Mouse (Mus musculus) kidney, embryonic 14.5 days (tissue): ENCODE measurements around the gene Mast3. TPM values are rescaled to one million over a fixed set of nuclear protein-coding genes. Genes with fewer than 3 reads are reported as not detected.
A peak's percentile ranks its signal among the peaks of the same experiment; 100 is the strongest.

Experiments
- ATAC-seq: fragments of 200-750 bp; cut with Nextera tagmentation; 2 replicates; pipeline ENCODE4 v1.8.0; 2017; ENCODE audit warnings: moderate number of reproducible peaks, mild to moderate bottlenecking, moderate TSS enrichment, moderate library complexity; ENCODE audit not compliant: low FRiP score, low TSS enrichment
- H3K27ac ChIP-seq: fragments of 300-500 bp; sonication (generic); 2 replicates; pipeline ENCODE4 v1.5.1; 2014; ENCODE audit warnings: low read depth, mild to moderate bottlenecking, low read length, moderate library complexity, mixed read lengths
- H3K27me3 ChIP-seq: fragments of 300-500 bp; sonication (generic); 2 replicates; pipeline ENCODE4 v1.6.1; 2014; ENCODE audit warnings: mild to moderate bottlenecking, low read length; ENCODE audit not compliant: control insufficient read depth, insufficient read depth
- H3K36me3 ChIP-seq: fragments of 300-500 bp; sonication (generic); 2 replicates; pipeline ENCODE4 v1.6.1; 2014; ENCODE audit warnings: low read length, mixed read lengths; ENCODE audit not compliant: control insufficient read depth, insufficient read depth
- H3K4me1 ChIP-seq: fragments of 300-500 bp; sonication (generic); 2 replicates; pipeline ENCODE4 v1.6.1; 2014; ENCODE audit warnings: low read length, mixed read lengths; ENCODE audit not compliant: control insufficient read depth, insufficient read depth
- H3K4me2 ChIP-seq: fragments of 300-500 bp; sonication (generic); replicated peaks from 2 replicates; pipeline ENCODE4 v1.6.1; 2014; ENCODE audit warnings: low read depth, mild to moderate bottlenecking, low read length
- H3K4me3 ChIP-seq: fragments of 300-500 bp; sonication (generic); 2 replicates; pipeline ENCODE4 v1.5.1; 2014; ENCODE audit warnings: mild to moderate bottlenecking, low read length
- H3K9ac ChIP-seq: fragments of 300-500 bp; sonication (generic); 2 replicates; pipeline ENCODE4 v1.6.1; 2014; ENCODE audit warnings: low read depth, mild to moderate bottlenecking, low read length, moderate library complexity
- H3K9me3 ChIP-seq: fragments of 300-500 bp; sonication (generic); 2 replicates; pipeline ENCODE4 v1.6.1; 2016; ENCODE audit warnings: low read length; ENCODE audit not compliant: control insufficient read depth
- WGBS: fragments of 180-500 bp; shearing (Covaris S2); extraction: QIAGEN DNeasy Blood & Tissue Kit; methylation state at CpG from one replicate; pipeline ENCODE4 v1.1.7; 2014; 5-methylcytosine and 5-hydroxymethylcytosine counted together
- polyA plus RNA-seq: library from polyadenylated mRNA; unstranded; fragments of >200 nt; fragmentation: Nextera tagmentation; extraction: Ambion mirVana; gene quantifications from 2 replicates; pipeline ENCODE4 v1.2.1, GENCODE M21; 2014

Mast3 gene
- polyA plus RNA-seq, 1 experiment from 2014 or later: 17.2 TPM

- no peak for ATAC-seq
- H3K4me3 ChIP-seq: no peak overlapping the region
- H3K9ac ChIP-seq: no peak overlapping the region
- no peaks in the 10 kb centered on the region for H3K36me3 ChIP-seq
- H3K4me1 ChIP-seq: peaks cover 12% of the 10 kb centered on the region
- no peaks in the 10 kb centered on the region for H3K9me3 ChIP-seq
- H3K27ac ChIP-seq: no peak overlapping the region
- no peak overlapping the region for H3K4me2 ChIP-seq
- H3K27me3 ChIP-seq: peaks cover 57% of the 10 kb centered on the region
- WGBS: 82% methylated on average over 1 of the region's 1 CpGs
Measured at GRCm38 (mm10) chr8:70801830-70802229, 3.0 kb downstream of the Mast3 start.

GRCm38 (mm10) chr8:70801156-70801555 lies 3.7 kb downstream of the Mast3 start:
- Histone ChIP-seq H3K9ac (no peak overlapping the region), H3K9me3 (no peaks in the 10 kb centered on the region), H3K4me3 (no peak overlapping the region), H3K36me3 (no peaks in the 10 kb centered on the region), H3K27ac (no peak overlapping the region), H3K4me1 (peaks cover 12% of the 10 kb centered on the region), H3K4me2 (no peak overlapping the region), H3K27me3 (peaks cover 56% of the 10 kb centered on the region)
- 15% methylated on average over 15 of the region's 15 CpGs for WGBS
- ATAC-seq: no peak

- Histone ChIP-seq H3K4me2 (no peak overlapping the region), H3K27me3 (peaks cover 52% of the 10 kb centered on the region), H3K9ac (no peak overlapping the region), H3K4me3 (no peak overlapping the region), H3K9me3 (no peaks in the 10 kb centered on the region), H3K4me1 (peaks cover 12% of the 10 kb centered on the region), H3K36me3 (no peaks in the 10 kb centered on the region), H3K27ac (no peak overlapping the region)
- 53% methylated on average over 10 of the region's 10 CpGs for WGBS
- no peak for ATAC-seq
Measured at GRCm38 (mm10) chr8:70800648-70801047, 4.2 kb downstream of the Mast3 start.

- Histone ChIP-seq H3K9me3 (no peaks in the 10 kb centered on the region), H3K27me3 (peaks cover 43% of the 10 kb centered on the region), H3K27ac (no peak overlapping the region), H3K36me3 (no peaks in the 10 kb centered on the region), H3K4me1 (no peaks in the 10 kb centered on the region), H3K4me2 (peak overlapping the region; percentile 84), H3K4me3 (peak overlapping the region; percentile 59; the same call in 1 of the 2 replicates), H3K9ac (no peak overlapping the region)
- ATAC-seq: no peak
- 17% methylated on average over 15 of the region's 15 CpGs for WGBS
Measured at GRCm38 (mm10) chr8:70798281-70798680, 6.6 kb downstream of the Mast3 start.

- H3K36me3 ChIP-seq: no peaks in the 10 kb centered on the region
- under 1% methylated on average over 56 of the region's 57 CpGs for WGBS
- no peaks in the 10 kb centered on the region for H3K4me1 ChIP-seq
- peak overlapping the region; percentile 60 for H3K9ac ChIP-seq
- peaks cover 38% of the 10 kb centered on the region for H3K27me3 ChIP-seq
- peak; percentile 84 for ATAC-seq
- H3K9me3 ChIP-seq: no peaks in the 10 kb centered on the region
- H3K27ac ChIP-seq: no peak overlapping the region; the same call in 1 of the 2 replicates
- H3K4me2 ChIP-seq: peak overlapping the region; percentile 84
- H3K4me3 ChIP-seq: peak overlapping the region; percentile 59
Measured at GRCm38 (mm10) chr8:70797081-70798070, 7.5 kb downstream of the Mast3 start.

- Histone ChIP-seq H3K9ac (peak overlapping the region; percentile 60), H3K27ac (no peak overlapping the region), H3K36me3 (no peaks in the 10 kb centered on the region), H3K27me3 (peaks cover 38% of the 10 kb centered on the region), H3K4me1 (peaks cover 3% of the 10 kb centered on the region), H3K4me3 (peak overlapping the region; percentile 59), H3K4me2 (peak overlapping the region; percentile 84), H3K9me3 (no peaks in the 10 kb centered on the region)
- peak; percentile 2 for ATAC-seq
- 2% methylated on average over 54 of the region's 54 CpGs for WGBS
Measured at GRCm38 (mm10) chr8:70796403-70797080, 8.3 kb downstream of the Mast3 start.

- no peaks in the 10 kb centered on the region for H3K9me3 ChIP-seq
- ATAC-seq: no peak
- no peak overlapping the region for H3K4me2 ChIP-seq
- H3K36me3 ChIP-seq: no peaks in the 10 kb centered on the region
- H3K9ac ChIP-seq: no peak overlapping the region
- 82% methylated on average over 2 of the region's 2 CpGs for WGBS
- H3K4me1 ChIP-seq: peaks cover 15% of the 10 kb centered on the region
- H3K27ac ChIP-seq: no peak overlapping the region
- H3K4me3 ChIP-seq: no peak overlapping the region
- peaks cover 35% of the 10 kb centered on the region for H3K27me3 ChIP-seq
Measured at GRCm38 (mm10) chr8:70795370-70795769, 9.5 kb downstream of the Mast3 start.

GRCm38 (mm10) chr8:70794215-70794614 lies 10.6 kb downstream of the Mast3 start:
- Histone ChIP-seq H3K36me3 (no peaks in the 10 kb centered on the region), H3K4me1 (peaks cover 17% of the 10 kb centered on the region), H3K27me3 (peaks cover 23% of the 10 kb centered on the region), H3K9me3 (no peaks in the 10 kb centered on the region), H3K27ac (no peak overlapping the region), H3K4me3 (no peak overlapping the region), H3K9ac (no peak overlapping the region), H3K4me2 (no peak overlapping the region)
- no peak for ATAC-seq
- 73% methylated on average over 2 of the region's 2 CpGs for WGBS

- peaks cover 8% of the 10 kb centered on the region for H3K27me3 ChIP-seq
- H3K27ac ChIP-seq: peak overlapping the region; percentile 81
- H3K4me2 ChIP-seq: peak overlapping the region; percentile 84
- peaks cover 29% of the 10 kb centered on the region for H3K4me1 ChIP-seq
- ATAC-seq: peak; percentile 43
- H3K4me3 ChIP-seq: peak overlapping the region; percentile 71
- H3K9ac ChIP-seq: peak overlapping the region; percentile 84
- under 1% methylated on average over 20 of the region's 20 CpGs for WGBS
- H3K36me3 ChIP-seq: peaks cover 7% of the 10 kb centered on the region; the same call in 1 of the 2 replicates
- H3K9me3 ChIP-seq: no peaks in the 10 kb centered on the region
Measured at GRCm38 (mm10) chr8:70792700-70793099, 12.2 kb downstream of the Mast3 start.
